Mouse (Mus musculus) frontal cortex, adult (tissue): ENCODE results near the gene Rbfox3.
A peak's percentile ranks its signal among the peaks of the same experiment; 100 is the strongest.

Source experiments
- ATAC-seq: cut with Nextera tagmentation; 2 replicates; pipeline ENCODE4 v1.9.2; 2017; ENCODE audit warnings: mild to moderate bottlenecking, moderate library complexity, mixed read lengths; ENCODE audit not compliant: low TSS enrichment

Rbfox3 gene

GRCm38 (mm10) chr11:118669820-118670219 is 241.6 kb downstream of the Rbfox3 start:
- ATAC-seq, result no peak

- no peak for ATAC-seq
Measured at GRCm38 (mm10) chr11:118668351-118668750, 243.0 kb downstream of the Rbfox3 start.

GRCm38 (mm10) chr11:118667946-118668345 is 243.5 kb downstream of the Rbfox3 start:
- no peak for ATAC-seq

- no peak for ATAC-seq
Measured at GRCm38 (mm10) chr11:118666172-118666571, 245.2 kb downstream of the Rbfox3 start.

DNA sequence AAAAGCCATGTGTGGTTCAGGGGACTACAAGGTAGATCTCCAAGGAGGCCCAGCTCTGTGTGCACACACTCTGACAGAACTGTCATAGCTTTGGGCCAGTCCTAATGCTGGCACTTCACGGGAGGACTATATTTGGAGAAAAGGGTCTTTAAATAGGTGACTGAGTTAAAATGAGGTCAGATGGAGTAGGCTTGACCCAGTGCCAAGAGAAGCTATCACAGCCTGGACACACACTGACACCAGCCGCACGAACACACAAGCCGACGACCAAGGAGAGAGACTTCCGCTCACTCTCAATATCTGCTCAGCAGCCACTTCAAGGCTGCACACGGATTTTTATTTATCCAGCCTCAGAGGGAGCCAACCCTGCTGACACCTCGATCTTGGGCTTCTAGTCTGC is 248.1 kb downstream of the Rbfox3 start:
- no peak for ATAC-seq

- no peak for ATAC-seq
Measured at GRCm38 (mm10) chr11:118659305-118659704, 252.1 kb downstream of the Rbfox3 start.

DNA sequence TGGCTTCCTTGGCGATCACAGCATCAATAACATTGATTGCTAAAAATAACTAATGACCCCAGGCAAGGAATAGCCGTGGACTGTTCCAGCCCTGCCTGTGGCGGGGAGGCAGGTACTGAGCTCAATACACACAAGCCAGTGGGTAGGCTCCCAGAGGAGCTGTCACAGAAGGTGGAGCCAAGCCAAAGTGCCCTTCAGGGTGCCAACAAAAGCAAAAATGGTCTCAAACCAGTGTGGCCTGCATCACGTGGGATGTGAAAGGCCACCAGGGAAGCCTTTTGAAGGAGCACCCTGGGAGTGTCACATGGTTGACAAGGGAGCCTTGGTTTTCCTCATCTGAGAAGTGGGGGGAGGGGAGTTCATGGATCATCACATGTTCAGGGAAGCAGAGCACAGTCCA is 255.6 kb downstream of the Rbfox3 start:
- ATAC-seq, result no peak

- ATAC-seq, result peak; percentile 51
Measured at GRCm38 (mm10) chr11:118653521-118654318, 257.7 kb downstream of the Rbfox3 start.

GRCm38 (mm10) chr11:118652401-118653240 is 258.8 kb downstream of the Rbfox3 start:
- ATAC-seq, result no peak

DNA sequence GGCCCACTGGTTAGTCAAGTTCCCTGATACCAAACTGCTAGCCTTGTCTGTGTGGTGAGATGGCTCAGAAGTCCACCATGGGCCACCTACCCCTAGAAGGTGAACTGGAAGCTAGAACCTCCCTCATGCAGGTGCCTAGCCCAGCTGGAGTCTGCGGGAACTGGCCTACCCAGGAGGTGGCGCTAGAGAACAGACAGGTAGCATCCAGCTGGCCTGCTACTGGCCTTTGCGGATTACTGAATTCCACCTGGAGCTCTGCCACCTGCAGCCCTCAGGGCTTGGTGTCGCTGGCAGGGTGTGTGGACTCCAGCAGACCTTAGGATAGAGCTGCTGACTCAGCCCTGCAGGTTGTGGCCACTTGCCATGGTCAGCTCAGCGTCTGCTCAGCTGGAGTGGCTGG is 263.0 kb downstream of the Rbfox3 start:
- ATAC-seq, result 0 out of 2 replicates have a peak, but pooled peaks have one; percentile 14

DNA sequence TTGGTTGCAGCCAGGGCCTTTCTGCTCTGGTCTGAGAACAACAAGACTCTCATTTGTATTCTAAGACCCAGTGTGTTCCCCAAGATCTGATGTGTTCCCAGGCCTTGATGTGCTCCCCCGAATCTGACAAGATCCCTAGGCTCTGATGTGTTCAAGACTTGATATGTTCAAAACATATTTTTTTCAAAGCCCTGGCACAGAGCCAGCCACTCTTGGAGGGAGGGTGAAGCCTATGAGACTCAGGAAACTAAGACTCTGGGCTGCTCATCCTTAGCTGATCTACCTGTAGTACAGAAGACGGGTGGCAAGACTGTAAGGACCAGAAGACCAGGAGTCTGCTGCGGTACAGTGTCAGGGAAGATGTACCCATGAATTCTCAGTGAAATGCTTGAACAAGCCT is 264.5 kb downstream of the Rbfox3 start:
- no peak for ATAC-seq

DNA sequence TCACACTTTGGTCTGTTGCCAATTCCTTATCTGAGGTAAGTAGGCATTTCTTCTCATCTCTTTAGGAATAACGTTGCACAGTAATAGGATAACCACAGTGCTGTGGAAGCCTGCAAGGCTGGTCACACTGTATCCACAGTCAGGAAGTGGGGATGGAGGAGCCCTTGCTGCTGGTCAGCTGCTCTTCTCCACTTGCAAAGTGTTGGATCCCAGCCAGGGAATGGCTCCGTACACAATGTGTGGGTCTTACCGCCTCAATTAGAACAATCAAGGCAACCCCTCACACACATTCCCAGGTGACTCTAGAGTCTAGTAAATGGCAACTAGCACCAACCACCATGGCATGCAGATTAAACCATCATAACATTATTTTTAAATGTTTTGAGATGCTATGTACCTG is 266.2 kb downstream of the Rbfox3 start:
- ATAC-seq, result no peak

DNA sequence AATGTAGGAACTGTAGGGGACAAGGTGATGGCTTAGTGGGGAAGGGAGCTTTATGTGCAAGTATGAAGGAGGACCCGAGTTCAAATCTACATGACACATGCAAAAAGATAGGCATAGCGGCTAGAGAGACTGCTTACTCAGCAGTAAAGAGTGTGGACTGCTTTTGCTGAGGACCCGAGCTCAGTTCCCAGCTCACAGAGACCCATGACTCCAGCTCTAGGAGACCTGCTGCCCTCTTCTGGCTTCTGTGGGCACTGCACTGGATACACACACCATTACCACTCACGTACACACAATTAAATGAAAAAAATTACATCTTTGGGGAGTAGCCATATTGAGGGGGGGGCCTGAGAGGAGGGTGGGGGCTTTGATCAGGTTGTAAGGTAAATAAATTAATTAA is 270.7 kb downstream of the Rbfox3 start:
- no peak for ATAC-seq

- no peak for ATAC-seq
Measured at GRCm38 (mm10) chr11:118637718-118638117, 273.7 kb downstream of the Rbfox3 start.

DNA sequence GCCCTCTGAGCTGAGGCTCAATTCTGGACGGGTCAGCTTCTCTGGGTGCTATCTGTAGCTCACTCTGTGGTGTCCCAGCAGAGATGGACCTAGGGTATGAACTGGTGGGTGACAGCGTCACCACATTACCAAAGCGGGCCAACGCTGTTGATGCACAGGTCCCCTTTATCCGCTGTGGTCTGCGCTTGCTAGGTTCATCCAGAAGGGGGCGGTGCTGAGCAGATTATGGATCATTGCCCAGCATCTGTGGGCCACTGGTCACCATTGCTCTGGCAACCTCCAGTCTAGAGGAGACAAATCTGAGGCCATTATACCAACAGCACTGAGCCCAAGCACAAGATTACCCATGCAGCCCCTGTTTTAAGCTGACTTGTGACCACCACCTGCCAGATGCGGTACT is 276.8 kb downstream of the Rbfox3 start:
- no peak for ATAC-seq

GRCm38 (mm10) chr11:118629718-118630117 is 281.7 kb downstream of the Rbfox3 start:
- no peak for ATAC-seq

DNA sequence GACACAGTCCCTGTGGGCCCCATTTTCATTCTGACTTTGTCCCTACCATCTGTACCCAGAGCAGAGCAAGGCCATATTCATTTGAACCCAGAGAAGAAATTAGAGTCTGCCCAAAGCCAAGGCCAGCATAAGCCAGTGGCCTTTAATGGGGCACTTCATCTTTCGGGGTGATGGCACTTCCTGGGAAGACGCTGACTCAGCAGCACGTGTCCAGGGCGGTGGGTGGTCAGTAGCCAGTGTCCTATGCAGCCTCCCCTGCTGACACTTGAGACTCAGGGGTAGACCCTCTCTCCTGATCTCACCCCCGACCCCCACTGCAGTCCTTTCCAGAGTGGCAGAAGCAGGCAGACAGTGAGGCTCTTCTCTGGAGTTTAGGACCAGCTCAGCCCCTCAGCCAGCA is 283.9 kb downstream of the Rbfox3 start:
- no peak for ATAC-seq

DNA sequence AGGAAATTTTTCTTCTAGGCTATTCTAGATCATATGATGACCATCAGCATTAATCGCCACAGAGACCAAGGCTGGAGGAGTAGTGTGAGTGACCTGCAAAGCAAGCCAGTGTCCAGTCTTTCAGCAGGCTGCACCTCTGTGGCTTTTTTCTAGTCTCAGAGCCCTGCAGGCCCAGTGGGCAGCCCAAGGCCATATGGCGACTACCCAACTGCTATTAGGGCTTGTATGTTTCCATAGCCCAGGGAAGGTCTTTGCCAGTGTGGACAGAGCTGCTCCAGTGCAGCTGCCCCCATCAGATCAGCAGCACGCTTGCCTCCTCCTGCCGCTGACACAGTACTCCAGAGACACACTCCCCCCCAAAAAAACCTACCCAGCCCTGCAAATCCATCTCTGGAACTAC is 290.5 kb downstream of the Rbfox3 start:
- ATAC-seq, result 0 out of 2 replicates have a peak, but pooled peaks have one; percentile 11

DNA sequence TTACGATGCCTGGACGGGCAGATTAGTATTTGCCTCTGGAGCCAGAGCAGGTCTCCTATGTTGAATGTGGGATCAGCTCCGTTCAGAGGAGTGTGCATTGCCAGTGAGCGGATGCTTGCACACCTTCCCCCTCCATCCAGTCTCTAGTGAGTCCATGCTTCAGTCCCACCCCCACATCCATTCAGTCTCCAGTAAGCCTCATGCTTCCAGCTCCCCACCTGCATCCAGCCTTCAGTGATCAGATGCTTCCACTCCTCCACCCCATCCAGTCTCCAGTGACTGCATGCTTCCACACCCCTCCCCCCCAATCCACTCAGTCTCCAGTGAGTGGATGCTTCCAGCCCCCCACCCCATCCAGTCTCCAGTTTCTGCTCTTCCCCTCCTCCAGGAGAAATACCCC is 297.3 kb downstream of the Rbfox3 start:
- peak; percentile 62; the same call in 1 of the 2 replicates for ATAC-seq

DNA sequence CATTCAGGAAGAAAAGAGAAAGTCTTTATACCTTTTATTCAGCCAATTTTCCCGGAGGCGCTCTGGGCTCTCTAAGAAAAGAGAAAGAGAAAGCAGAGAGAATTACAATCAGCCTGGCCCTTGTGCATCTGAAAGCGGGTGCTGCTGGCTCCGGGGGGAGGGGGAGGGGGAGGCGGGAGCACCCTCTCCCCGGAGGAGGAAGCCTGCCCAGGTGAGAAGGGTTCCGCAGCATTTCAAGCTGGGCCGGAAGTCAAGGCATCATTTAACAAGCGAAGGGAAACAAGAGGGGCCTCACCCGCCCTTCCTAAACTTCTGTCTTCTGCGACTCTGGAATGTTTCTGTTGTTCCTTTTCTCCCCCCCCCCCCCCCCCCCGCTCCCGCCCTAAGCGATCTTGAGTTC is 301.3 kb downstream of the Rbfox3 start:
- no peak for ATAC-seq

- no peak for ATAC-seq
Measured at GRCm38 (mm10) chr11:118609236-118610000, 302.0 kb downstream of the Rbfox3 start.

GRCm38 (mm10) chr11:118607927-118608326 is 303.5 kb downstream of the Rbfox3 start:
- ATAC-seq, result no peak
